Mouse (Mus musculus): Measurements from ENCODE around the gene Cadm1. TPM values are rescaled to one million over a fixed set of nuclear protein-coding genes. Genes with fewer than 3 reads are reported as not detected.
A peak's percentile ranks its signal among the peaks of the same experiment; 100 is the strongest.

The Cadm1 gene
- polyA plus RNA-seq, 1 experiment: 103 TPM

DNA sequence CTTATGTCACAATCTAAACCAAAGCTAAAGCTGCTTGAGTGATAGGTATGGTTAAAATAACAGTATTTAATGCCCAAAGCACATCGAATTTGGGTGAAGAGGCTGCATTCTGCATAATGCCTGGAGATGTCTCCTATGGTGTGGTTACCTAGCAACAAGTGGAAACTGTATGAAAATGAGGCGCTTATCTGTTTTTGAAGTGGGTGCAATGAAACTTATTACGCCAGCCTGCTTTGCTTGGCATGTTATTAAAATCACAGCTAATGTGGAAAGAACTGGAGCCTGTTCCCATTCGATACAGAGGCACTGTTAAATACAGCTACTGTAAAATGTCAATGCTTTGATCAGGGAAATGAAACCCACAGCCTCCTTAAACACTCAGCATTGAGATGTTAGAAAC lies 79.5 kb downstream of the Cadm1 start:
- peak; percentile 65 for DNase-seq (ENCODE audit: low read depth)
- no peak for TF ChIP-seq POLR2A (IDR thresholded peaks at IDR 0.05; ENCODE audit: borderline replicate concordance, extremely low read depth, insufficient read depth, insufficient read length, poor library complexity, severe bottlenecking)
- no peak for TF ChIP-seq CTCF (IDR thresholded peaks at IDR 0.05; ENCODE audit: borderline replicate concordance, extremely low read depth, insufficient read depth, insufficient read length)

DNA sequence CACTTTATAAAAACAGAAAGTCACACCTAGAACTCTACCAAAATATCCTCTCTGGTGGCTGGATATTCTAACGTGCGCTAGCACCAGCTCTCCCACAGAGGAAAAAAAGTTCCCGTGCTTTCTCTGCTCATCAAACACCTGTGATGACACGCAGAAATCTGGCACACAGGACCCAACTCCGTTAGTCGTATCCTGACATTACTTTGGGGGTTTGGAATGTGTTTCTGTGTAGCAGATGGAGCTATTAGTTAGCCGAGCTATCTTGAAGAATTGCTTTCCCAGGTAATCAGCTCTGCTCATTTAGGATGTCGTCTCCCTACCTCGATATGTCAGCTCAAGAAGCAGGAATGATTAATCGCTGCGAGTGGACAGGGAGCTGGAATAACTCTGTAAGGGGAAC lies 80.3 kb downstream of the Cadm1 start:
- no peak for DNase-seq (ENCODE audit: low read depth)
- TF ChIP-seq CTCF (IDR thresholded peaks at IDR 0.05; ENCODE audit: borderline replicate concordance, extremely low read depth, insufficient read depth, insufficient read length) (no peak), POLR2A (IDR thresholded peaks at IDR 0.05; ENCODE audit: borderline replicate concordance, extremely low read depth, insufficient read depth, insufficient read length, poor library complexity, severe bottlenecking) (no peak)

DNA sequence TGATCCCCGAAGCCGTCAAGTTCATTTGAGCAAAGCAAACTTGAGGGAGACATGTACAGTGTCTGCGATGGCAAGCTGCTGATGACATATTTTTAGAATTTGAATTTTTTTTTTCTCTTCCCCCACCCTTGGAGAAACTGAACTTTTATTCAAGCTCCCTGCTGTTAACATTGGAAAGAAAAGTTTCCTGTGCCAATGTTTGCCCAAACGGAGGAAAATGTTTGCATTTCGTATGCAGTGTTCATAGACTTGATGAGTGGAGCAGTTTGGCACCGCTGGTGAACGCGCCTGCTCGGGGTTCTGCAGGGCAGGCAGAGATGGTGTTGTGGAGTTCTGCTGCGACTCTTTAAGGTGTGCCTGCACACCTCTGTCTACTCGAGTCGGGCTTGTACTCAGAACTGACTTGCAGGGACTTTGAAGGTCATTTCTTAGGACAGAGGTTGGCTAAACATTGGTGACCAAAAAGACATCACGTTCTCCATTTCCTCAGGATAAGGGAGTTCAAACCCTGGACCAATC lies 83.0 kb downstream of the Cadm1 start:
- peak; percentile 47 for DNase-seq (ENCODE audit: low read depth)
- TF ChIP-seq CTCF (IDR thresholded peaks at IDR 0.05; ENCODE audit: borderline replicate concordance, extremely low read depth, insufficient read depth, insufficient read length): no peak
- no peak for TF ChIP-seq POLR2A (IDR thresholded peaks at IDR 0.05; ENCODE audit: borderline replicate concordance, extremely low read depth, insufficient read depth, insufficient read length, poor library complexity, severe bottlenecking)

DNA sequence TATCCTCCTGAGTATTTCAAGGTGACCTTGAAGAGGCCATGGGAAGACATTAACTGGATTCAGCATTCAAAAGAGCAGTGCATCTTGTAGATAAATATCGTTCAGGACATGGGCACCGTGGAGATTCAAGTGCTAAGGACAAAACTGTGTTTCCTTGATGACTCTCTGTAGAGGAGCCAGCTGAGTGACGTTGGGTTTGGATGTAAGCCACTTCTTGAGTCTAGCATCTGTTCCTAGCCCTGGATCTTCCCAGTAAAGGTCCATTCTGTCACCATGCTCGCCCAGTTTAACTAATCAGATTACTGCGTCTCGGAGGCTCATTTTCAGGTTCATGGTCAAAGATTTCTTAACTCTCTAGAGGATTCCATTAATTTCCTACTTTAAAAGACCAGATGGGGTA lies 85.1 kb downstream of the Cadm1 start:
- TF ChIP-seq POLR2A (IDR thresholded peaks at IDR 0.05; ENCODE audit: borderline replicate concordance, extremely low read depth, insufficient read depth, insufficient read length, poor library complexity, severe bottlenecking) (no peak), CTCF (IDR thresholded peaks at IDR 0.05; ENCODE audit: borderline replicate concordance, extremely low read depth, insufficient read depth, insufficient read length) (no peak)
- DNase-seq (ENCODE audit: low read depth): peak; percentile 69

DNA sequence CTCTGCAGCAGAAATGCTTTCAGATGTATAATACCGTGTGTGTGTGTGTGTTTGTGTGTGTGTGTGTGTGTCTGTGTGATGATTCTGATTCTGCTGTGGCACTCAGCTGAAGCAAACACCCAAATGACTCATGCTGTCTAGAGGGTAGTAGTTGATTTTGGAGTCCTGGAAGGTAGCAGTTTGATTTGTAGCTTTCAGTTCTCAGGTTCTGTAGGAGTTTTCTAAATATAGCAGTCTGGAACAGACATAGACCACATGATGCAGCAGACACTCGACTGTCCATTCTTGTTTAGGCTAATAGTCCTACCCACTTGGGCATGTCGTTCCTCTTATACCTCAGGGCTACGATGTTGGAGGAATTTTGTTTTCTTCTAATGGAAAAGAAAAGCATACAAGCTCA lies 86.4 kb downstream of the Cadm1 start:
- no peak for DNase-seq (ENCODE audit: low read depth)
- TF ChIP-seq CTCF (IDR thresholded peaks at IDR 0.05; ENCODE audit: borderline replicate concordance, extremely low read depth, insufficient read depth, insufficient read length) (no peak), POLR2A (IDR thresholded peaks at IDR 0.05; ENCODE audit: borderline replicate concordance, extremely low read depth, insufficient read depth, insufficient read length, poor library complexity, severe bottlenecking) (no peak)

DNA sequence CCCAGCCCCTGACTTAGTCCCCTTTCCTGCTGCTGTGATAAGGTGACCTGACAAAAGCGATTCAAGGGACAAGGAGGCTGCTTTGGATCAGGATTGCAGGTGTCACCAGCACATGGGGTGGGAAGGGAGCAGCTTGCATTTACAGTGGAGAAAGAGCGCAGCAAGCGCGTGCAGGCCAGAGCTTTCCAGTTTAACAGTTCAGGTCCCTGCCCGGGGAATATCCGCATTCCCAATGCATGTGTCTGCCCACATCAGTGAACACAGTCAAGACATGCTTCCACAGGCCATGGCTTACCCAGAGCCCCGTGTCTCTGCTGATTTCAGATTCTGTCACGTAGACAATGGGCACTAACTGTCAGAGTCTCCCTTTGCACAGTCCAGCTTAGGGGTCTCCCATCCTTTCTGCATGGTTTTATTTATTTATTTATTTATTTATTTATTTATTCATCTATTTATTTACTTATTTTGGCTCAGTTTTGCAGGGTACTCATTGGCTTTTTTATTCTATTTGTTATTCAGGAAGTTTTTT lies 89.6 kb downstream of the Cadm1 start:
- TF ChIP-seq CTCF (IDR thresholded peaks at IDR 0.05; ENCODE audit: borderline replicate concordance, extremely low read depth, insufficient read depth, insufficient read length): no peak
- no peak for TF ChIP-seq POLR2A (IDR thresholded peaks at IDR 0.05; ENCODE audit: borderline replicate concordance, extremely low read depth, insufficient read depth, insufficient read length, poor library complexity, severe bottlenecking)
- no peak for DNase-seq (ENCODE audit: low read depth)

DNA sequence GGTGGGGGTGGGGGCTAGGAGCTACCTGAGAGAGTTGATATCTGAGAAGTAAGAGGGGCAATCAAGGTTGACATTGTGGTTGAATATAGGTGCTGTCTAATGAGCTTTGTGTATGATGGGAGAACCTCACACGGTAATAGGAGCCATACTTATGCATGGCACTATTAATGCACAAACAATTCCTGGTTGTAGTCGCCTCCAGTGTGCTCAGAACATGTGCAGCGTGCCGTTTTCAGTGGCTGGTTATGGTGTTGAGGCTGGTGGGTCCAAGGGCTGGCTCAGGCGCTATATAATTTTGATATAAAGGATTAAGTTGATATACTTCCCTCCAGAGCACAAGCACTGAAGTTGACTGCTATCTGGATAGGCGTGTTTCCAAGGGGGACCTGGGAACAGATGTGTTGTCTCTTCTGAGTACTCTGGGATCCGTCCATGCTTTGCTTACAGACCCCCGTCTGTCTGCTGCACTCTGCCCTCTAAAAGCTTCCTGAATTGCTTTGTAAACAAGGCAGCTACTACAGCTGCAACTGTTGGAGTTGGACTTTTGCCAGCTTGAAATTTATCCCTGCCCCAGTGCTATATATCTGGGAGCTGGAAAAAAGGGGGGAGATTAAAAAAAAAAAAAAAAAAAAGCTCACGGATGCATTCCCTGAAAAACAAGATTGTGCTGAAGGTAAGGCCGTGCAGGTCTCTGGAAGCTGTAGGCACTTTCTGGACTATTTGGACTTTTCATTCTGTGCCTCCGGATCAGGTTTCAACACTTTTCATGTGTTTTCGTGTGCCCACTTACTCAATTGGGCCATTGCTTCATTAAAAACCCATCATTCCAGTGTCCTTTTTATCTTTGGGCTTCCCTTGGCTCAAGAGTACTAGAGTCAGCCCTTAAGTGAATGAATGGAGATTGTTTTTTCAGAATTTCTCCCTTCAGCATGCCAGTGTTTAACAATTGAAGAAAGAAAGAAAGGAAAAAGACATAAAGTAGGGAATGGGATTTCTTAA lies 93.8 kb downstream of the Cadm1 start:
- DNase-seq (ENCODE audit: low read depth): peak; percentile 81
- no peak for TF ChIP-seq CTCF (IDR thresholded peaks at IDR 0.05; ENCODE audit: borderline replicate concordance, extremely low read depth, insufficient read depth, insufficient read length)
- TF ChIP-seq POLR2A (IDR thresholded peaks at IDR 0.05; ENCODE audit: borderline replicate concordance, extremely low read depth, insufficient read depth, insufficient read length, poor library complexity, severe bottlenecking): no peak

DNA sequence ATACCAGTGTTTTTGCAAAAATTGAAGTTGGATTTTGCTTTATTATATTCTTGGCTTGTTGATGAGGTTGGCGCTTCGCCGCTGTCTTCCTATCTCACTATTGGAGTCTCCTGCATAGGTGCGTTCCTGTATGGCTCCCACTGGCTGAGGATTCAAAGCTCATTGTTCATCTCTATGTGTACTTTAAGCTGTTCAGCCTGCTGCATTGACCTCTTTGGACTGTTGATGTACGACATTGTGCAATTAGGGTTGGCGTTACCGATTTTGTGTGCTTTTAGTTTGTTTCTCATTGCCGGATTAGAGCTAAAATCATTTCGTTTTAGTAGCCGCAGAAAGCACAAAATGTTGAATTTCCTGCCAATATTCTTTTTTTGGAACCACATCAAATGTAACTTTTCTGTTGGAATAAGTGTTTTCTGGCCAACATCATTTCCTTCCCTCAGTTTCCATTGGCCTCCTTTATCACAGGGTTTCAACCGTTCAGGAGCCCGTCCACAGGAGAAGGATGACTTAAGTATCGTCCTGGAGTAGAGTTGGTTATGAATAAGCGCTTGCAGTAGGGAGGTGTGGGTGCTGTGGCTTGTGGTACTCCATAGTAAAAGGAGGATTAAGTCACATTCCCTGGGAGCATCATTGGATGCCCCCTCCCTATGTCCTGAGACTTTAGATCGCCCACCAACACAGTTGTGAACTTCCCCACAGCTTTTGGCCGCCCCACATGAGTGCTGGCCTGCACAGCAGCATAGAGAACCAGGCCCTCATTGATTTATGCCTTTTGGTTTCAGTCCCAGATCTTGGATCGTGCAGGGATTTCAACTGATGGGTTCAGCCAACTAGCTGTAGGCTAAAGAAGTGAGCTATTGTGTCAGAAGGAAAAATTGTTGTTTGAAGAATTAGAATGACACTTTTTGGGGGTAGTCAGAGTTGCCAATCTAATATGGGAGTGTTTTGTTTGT lies 94.9 kb downstream of the Cadm1 start:
- TF ChIP-seq CTCF (IDR thresholded peaks at IDR 0.05; ENCODE audit: borderline replicate concordance, extremely low read depth, insufficient read depth, insufficient read length): no peak
- no peak for TF ChIP-seq POLR2A (IDR thresholded peaks at IDR 0.05; ENCODE audit: borderline replicate concordance, extremely low read depth, insufficient read depth, insufficient read length, poor library complexity, severe bottlenecking)
- peak; percentile 35 for DNase-seq (ENCODE audit: low read depth)

DNA sequence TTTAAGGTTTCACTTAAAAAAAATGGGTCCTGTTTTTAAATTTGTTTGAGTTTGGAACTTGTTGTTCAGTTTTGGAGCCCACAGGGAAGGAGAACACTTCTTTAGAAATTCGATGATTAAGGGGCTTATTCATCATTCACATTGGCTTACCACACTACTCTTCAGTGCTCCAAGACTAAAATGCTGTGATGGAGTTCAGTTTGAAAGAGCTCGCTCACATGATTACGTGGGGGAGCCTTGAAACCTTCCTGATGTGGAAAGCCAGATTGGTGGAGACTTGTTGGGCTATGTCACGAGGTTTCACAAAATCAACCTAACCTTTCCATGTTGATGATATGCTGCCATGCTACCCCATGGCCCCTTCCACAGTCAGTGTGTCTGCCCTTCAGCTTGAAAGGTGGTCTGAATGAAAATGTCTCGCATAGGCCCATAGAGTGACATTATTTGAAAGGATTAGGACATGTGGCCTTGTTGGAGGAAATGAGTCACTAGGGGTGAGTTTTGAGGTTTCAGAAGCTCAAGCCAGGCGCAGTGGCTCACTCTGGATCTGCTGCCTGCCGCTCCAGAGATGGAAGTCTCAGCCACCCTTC lies 95.7 kb downstream of the Cadm1 start:
- no peak for DNase-seq (ENCODE audit: low read depth)
- TF ChIP-seq POLR2A (IDR thresholded peaks at IDR 0.05; ENCODE audit: borderline replicate concordance, extremely low read depth, insufficient read depth, insufficient read length, poor library complexity, severe bottlenecking): no peak
- TF ChIP-seq CTCF (IDR thresholded peaks at IDR 0.05; ENCODE audit: borderline replicate concordance, extremely low read depth, insufficient read depth, insufficient read length): no peak

DNA sequence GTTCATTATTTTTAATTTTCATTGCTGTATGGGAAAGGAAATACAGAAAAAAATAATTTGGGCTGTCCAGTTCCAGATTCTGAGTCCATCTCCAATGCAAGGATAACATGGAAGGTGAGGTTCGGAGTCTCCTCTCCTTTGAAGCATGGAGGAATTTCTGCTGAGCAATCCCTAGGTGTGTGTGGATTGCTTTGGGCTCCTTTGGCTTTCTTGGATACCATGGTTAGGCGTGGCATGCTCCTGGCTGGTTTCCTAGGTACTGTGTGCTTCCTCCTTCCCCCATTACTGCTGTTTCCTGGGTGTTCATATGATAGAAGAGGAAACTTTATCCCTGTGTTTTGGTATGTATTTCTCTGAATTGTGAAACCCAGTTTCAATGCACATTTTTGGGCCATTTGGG lies 98.0 kb downstream of the Cadm1 start:
- TF ChIP-seq CTCF (IDR thresholded peaks at IDR 0.05; ENCODE audit: borderline replicate concordance, extremely low read depth, insufficient read depth, insufficient read length) (no peak), POLR2A (IDR thresholded peaks at IDR 0.05; ENCODE audit: borderline replicate concordance, extremely low read depth, insufficient read depth, insufficient read length, poor library complexity, severe bottlenecking) (no peak)
- DNase-seq (ENCODE audit: low read depth): no peak

All from brain, embryonic 14.5 days (tissue).